Mouse (Mus musculus) erythroblast, embryonic 14.5 days (primary cell): Measurements from ENCODE around the gene Srgap1. TPM values are rescaled to one million over a fixed set of nuclear protein-coding genes. Genes with fewer than 3 reads are reported as not detected.

Experiments used
- H3K27me3 ChIP-seq: 2 replicates; pipeline ENCODE4 v1.6.1; 2012; ENCODE audit warnings: inconsistent platforms; ENCODE audit not compliant: control insufficient read depth
- H3K36me3 ChIP-seq: 2 replicates; pipeline ENCODE4 v1.6.1; 2012; ENCODE audit warnings: mild to moderate bottlenecking, inconsistent platforms; ENCODE audit not compliant: control insufficient read depth
- H3K4me1 ChIP-seq: 2 replicates; pipeline ENCODE4 v1.6.1; 2012; ENCODE audit warnings: inconsistent platforms; ENCODE audit not compliant: control insufficient read depth
- H3K4me3 ChIP-seq: replicated peaks from 2 replicates; pipeline ENCODE3; 2012; ENCODE audit warnings: moderate library complexity, mild to moderate bottlenecking, inconsistent platforms
- H3K9me3 ChIP-seq: 2 replicates; pipeline ENCODE4 v1.6.1; 2012; ENCODE audit warnings: low read length, inconsistent platforms, mixed read lengths; ENCODE audit not compliant: control insufficient read depth
- GATA1 ChIP-seq: IDR thresholded peaks from 2 replicates; pipeline ENCODE4 v1.6.1; 2012; ENCODE audit warnings: low read length, inconsistent platforms, mixed read lengths
- TAL1 ChIP-seq: IDR thresholded peaks from 3 replicates; pipeline ENCODE4 v1.6.1; 2012; ENCODE audit warnings: low read length, inconsistent platforms, mixed read lengths
- polyA plus RNA-seq: library from polyadenylated mRNA; stranded (reverse); fragments of >175 nt; gene quantifications from 2 replicates; pipeline ENCODE4 v1.2.3, GENCODE M21; 2012

Gene Srgap1
- polyA plus RNA-seq, 1 experiment, result 0.20 TPM

GRCm38 (mm10) chr10:121860924-121861323 is 186.2 kb downstream of the Srgap1 start:
- Histone ChIP-seq H3K9me3 (no peaks in the 10 kb centered on the region), H3K4me3 (no peak overlapping the region), H3K4me1 (no peaks in the 10 kb centered on the region), H3K36me3 (no peaks in the 10 kb centered on the region), H3K27me3 (no peaks in the 10 kb centered on the region)
- TF ChIP-seq TAL1 (no peak), GATA1 (no peak)

GRCm38 (mm10) chr10:121859803-121860571 is 187.1 kb downstream of the Srgap1 start:
- TF ChIP-seq TAL1, result no peak
- no peak for TF ChIP-seq GATA1

GRCm38 (mm10) chr10:121858911-121859310 is 188.2 kb downstream of the Srgap1 start:
- Histone ChIP-seq H3K27me3 (no peaks in the 10 kb centered on the region), H3K9me3 (peaks cover 9% of the 10 kb centered on the region), H3K4me3 (no peak overlapping the region), H3K36me3 (no peaks in the 10 kb centered on the region), H3K4me1 (no peaks in the 10 kb centered on the region)
- TF ChIP-seq TAL1 (no peak), GATA1 (no peak)

More at GRCm38 (mm10) chr10:121859803-121860571, 187.1 kb downstream of the Srgap1 start:
- Histone ChIP-seq H3K27me3 (no peaks in the 10 kb centered on the region), H3K4me1 (no peaks in the 10 kb centered on the region), H3K4me3 (no peak overlapping the region), H3K9me3 (no peaks in the 10 kb centered on the region; the same call in 1 of the 2 replicates), H3K36me3 (no peaks in the 10 kb centered on the region)

GRCm38 (mm10) chr10:121858086-121858485 is 189.0 kb downstream of the Srgap1 start:
- Histone ChIP-seq H3K9me3 (peaks cover 17% of the 10 kb centered on the region), H3K27me3 (no peaks in the 10 kb centered on the region), H3K4me1 (peaks cover 5% of the 10 kb centered on the region), H3K36me3 (no peaks in the 10 kb centered on the region), H3K4me3 (no peak overlapping the region)
- TF ChIP-seq GATA1, result no peak
- no peak for TF ChIP-seq TAL1

- TF ChIP-seq TAL1 (no peak), GATA1 (no peak)
- Histone ChIP-seq H3K4me1 (peaks cover 5% of the 10 kb centered on the region), H3K36me3 (no peaks in the 10 kb centered on the region), H3K9me3 (peaks cover 22% of the 10 kb centered on the region), H3K4me3 (no peak overlapping the region), H3K27me3 (no peaks in the 10 kb centered on the region)
Observed at GRCm38 (mm10) chr10:121855863-121856446, 191.2 kb downstream of the Srgap1 start.

GRCm38 (mm10) chr10:121853385-121853808 is 193.7 kb downstream of the Srgap1 start:
- Histone ChIP-seq H3K9me3 (peaks cover 22% of the 10 kb centered on the region), H3K36me3 (no peaks in the 10 kb centered on the region), H3K27me3 (no peaks in the 10 kb centered on the region), H3K4me1 (peaks cover 5% of the 10 kb centered on the region), H3K4me3 (no peak overlapping the region)
- TF ChIP-seq TAL1 (no peak), GATA1 (no peak)

GRCm38 (mm10) chr10:121849496-121849895 is 197.6 kb downstream of the Srgap1 start:
- no peaks in the 10 kb centered on the region for H3K27me3 ChIP-seq
- H3K4me3 ChIP-seq, result no peak overlapping the region
- peaks cover 18% of the 10 kb centered on the region for H3K9me3 ChIP-seq
- no peaks in the 10 kb centered on the region for H3K36me3 ChIP-seq
- peaks cover 5% of the 10 kb centered on the region for H3K4me1 ChIP-seq
- TF ChIP-seq GATA1 (no peak), TAL1 (no peak)

- H3K27me3 ChIP-seq, result no peaks in the 10 kb centered on the region
- TF ChIP-seq TAL1 (no peak), GATA1 (no peak)
- no peaks in the 10 kb centered on the region for H3K9me3 ChIP-seq
- H3K4me3 ChIP-seq, result no peak overlapping the region
- no peaks in the 10 kb centered on the region for H3K4me1 ChIP-seq
- no peaks in the 10 kb centered on the region for H3K36me3 ChIP-seq
Observed at GRCm38 (mm10) chr10:121845677-121846076, 201.4 kb downstream of the Srgap1 start.

- H3K27me3 ChIP-seq, result no peaks in the 10 kb centered on the region
- TF ChIP-seq GATA1 (no peak), TAL1 (no peak)
Observed at GRCm38 (mm10) chr10:121837166-121837898, 209.8 kb downstream of the Srgap1 start.

More at GRCm38 (mm10) chr10:121837166-121837898, 209.8 kb downstream of the Srgap1 start:
- Histone ChIP-seq H3K4me1 (no peaks in the 10 kb centered on the region), H3K36me3 (no peaks in the 10 kb centered on the region), H3K9me3 (peaks cover 10% of the 10 kb centered on the region; the same call in 1 of the 2 replicates), H3K4me3 (no peak overlapping the region)
